Mouse (Mus musculus) kidney, adult 2 months (tissue): ENCODE measurements around the gene Gm8251.

Experiments
- CTCF ChIP-seq: fragments of 200-500 bp; conservative IDR thresholded peaks from 2 replicates; pipeline ENCODE4 v1.5.1; 2011; ENCODE audit warnings: low read depth, mild to moderate bottlenecking, control low read depth, low read length, moderate library complexity, mixed read lengths; ENCODE audit not compliant: insufficient read depth, insufficient read length
- POLR2A ChIP-seq: fragments of 200-500 bp; IDR thresholded peaks from one replicate; pipeline ENCODE4 v1.6.1; 2011; ENCODE audit warnings: low read depth, low read length, control low read depth

- TF ChIP-seq CTCF, result no peak
- TF ChIP-seq POLR2A, result no peak
Observed at GRCm38 (mm10) chr1:44022656-44023055, 39.1 kb downstream of the Gm8251 start.
